Mouse (Mus musculus) thymus, postnatal 25 days (tissue): ENCODE measurements at regions not wholly inside any gene's neighbourhood (a gene's known extent, or its start where the extent isn't known, plus 50 kb on each side); places are given as distances from the start of the nearest gene placed in this dataset.

Experiments used
- DNase-seq: peaks from one replicate; pipeline ENCODE4 v3.0.0; 2022

DNA sequence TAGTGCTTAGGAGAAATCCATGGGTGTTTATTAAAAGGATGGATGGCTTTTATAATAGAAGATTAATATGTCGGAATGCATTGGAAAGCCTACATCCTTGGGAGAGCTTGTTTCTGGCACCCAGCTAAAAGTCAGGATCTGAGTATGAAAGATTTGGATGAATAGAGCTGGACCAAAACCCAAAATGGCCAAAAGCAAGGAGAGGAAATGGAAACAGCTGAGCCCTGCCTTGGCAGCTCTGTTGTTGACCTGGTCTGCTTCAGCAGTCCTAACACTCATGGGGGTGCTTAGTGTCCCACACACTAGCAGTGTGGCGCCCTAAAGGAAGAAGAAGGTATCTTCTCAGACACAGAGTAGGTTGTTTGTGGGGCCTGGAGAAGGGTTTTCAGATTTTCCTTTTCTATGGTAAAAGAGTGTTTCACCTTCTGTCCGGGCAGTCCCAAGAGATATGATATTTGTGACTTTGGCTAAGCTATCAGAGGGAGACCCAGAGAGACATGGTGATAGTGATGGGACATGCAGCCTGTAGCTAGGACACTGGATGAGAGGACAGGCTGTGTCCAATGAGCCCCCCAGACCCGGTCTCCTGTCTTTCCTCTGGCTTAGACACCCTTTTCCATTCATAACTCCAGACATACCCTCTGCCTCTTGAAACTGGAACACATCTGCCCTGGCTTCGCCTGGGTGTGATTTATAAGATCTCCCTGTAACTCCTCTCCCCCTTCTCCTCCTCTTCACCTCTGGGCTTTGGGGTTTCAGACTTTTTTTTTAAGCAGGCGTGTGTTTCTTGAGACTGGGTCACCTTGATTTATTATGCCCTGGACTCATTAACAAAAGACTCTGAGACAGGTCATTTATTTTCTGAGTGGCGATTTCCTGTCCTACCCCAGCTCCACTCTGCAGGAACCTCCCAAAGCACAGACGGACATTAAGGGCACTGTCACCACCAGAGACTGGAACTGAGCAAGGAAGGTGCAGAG is 70.9 kb upstream of the Boc start:
- no peak for DNase-seq

DNA sequence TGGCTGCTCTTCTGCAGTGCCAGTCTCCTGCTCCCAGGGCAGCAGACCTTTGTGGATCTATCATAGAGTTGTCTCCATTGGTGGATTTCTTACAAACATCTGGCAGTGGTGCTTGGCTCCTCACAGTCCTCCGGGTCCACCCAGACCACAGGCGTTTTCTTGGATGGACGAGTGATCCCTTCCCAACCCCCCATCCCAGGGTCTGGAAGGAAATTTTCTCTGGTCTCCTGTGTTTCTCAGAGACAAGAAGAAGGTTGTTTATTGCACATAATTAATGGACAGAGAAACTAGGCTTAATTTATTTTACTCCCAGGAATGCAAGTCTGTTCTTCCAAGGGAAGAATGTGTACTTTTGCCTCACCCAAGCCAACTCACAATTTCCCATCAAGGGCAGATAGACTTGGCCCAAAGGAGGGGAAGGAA is 67.2 kb upstream of the Boc start:
- no peak for DNase-seq

DNA sequence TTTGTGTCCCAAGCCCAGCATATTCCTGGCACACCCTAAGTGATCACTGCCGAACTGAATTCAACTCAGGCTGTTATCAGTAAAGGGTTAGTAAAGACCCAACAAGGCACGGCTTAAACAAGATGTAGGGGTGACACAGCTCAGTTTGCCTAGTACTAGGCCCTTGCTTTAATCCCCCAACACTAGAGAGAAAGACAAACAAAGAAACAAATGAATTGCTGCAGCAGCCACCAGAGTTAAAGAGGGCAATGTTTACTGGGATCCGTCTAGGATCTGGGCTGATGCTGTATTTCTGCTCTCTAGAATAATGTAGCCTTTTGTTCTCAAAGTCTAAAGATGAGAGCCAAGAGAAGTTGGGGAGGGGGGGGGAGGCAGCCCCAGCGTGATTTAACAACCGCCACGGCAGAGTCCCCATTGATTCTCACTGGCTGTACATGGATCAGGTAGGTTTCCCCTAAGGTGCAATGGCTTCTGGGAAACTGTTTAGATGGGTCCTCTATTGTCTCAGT is 66.5 kb upstream of the Boc start:
- DNase-seq: no peak

DNA sequence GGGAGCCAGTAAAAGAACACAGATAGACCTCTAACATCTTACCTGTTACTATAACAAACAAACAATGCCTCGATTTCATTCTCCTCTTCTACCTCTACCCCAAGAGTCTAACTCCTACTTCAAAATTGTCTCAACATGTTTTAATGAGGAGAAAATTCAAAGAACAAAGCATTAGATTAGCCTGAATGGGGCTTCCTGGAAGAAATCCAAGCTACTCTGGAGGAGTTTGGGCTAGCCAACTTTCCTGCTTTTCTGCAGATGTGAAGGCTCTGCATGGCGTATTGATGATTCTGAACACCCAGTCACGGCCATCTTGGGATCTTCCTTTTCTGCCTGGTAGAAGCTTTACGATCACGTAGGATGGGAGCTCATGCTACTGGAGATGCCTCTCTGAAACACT is 62.9 kb upstream of the Boc start:
- DNase-seq: no peak

DNA sequence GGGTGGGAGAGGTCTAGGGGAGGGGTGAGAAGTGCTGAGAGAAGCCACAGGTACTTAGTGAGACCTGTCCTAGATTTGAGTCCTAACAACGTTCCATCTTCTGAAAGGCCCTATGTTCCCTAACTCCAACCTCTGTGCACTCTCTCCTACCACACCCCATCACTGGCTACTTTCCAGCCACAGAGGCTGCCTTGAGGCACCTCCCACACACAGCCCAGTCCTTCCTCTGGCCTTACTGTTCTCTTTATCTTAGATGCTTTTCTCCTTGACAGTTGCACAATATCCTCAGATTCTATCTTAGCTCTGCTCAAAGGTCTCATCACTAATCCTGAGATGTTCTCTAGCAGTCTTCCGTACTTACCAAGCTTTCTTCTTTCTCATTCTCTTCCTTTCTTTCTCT is 61.8 kb upstream of the Boc start:
- no peak for DNase-seq

DNA sequence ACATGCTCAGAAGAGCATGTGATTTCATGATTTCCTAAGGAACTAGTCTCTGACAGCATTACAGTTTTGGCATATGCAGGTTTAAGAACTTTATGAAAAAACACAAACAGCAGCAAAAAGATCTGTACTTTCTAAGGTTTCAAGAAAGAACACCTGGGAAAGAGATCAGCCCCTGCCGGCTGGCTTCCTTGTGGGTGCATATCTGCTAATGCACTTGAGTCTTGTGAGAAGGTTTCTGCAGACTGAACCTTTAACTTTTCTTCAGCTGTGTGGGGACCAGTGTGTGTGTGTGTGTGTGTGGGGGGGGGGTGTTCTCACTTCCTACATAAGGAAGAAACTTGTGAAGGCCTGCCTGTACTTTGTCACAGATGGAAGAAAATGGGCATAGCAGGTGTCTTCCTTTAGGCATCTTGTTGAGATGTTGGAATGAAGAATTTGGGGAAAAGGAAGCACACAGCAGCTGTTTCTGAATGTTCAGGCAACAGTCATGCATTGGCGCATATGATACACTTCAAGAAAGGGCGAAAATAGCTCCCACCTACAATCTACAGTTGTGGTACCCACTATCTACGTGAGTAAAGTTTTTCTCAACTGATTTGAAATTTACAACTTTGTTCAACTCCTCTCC is 60.9 kb upstream of the Boc start:
- DNase-seq: no peak

DNA sequence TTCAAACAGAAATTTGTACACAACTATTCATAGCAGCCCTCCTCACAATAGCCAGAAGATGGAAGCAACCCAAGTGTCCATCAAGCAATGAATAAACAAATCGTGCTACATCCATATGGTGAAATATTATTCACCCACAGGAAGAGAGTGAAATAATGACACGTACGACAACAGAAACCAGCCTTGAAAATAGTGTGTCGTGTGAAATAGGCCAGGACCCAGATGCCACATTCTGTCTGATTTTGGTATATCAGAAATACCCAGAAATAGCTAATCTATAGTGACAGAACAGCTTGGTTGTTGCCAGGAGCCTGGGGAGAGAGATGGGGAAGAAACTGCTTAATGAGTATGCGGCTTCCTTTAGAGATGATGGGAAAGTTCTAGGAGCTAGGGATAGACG is 58.3 kb upstream of the Boc start:
- DNase-seq: no peak

DNA sequence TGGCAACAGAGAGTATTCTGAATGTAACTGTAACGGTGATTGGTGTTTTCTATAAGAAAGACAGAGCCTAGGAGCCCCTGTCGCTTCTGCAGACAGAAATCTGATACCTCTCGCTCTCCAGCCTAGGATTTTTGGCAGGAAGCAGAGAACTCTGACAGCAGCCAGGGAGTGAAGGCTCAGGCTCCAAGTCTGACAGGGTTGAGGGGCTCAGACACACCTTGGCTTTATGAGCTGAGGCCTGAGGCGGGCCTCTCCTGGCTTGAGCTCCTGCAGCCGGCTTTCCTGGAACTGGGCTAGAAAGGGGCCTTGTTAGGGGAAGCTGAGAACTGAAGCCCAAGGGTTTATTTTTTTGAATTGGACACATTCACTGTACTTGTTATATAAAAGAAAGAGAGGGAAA is 57.7 kb upstream of the Boc start:
- no peak for DNase-seq

DNA sequence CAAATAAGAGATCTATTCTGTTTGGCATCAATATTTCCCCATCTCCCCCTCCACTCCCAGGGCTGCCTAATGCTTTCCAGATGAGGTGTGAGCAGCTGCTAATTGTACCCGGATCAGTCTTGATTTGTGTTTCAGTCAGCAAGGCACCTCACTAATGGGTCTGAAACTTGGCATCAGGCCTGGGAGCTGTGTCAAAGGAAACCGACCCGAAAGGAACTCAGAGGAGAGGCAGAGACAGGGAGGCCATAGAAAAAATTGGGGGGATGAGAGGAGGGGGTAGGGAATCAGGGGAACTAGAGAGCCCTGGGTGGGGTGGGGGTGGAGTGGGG is 57.1 kb upstream of the Boc start:
- no peak for DNase-seq

DNA sequence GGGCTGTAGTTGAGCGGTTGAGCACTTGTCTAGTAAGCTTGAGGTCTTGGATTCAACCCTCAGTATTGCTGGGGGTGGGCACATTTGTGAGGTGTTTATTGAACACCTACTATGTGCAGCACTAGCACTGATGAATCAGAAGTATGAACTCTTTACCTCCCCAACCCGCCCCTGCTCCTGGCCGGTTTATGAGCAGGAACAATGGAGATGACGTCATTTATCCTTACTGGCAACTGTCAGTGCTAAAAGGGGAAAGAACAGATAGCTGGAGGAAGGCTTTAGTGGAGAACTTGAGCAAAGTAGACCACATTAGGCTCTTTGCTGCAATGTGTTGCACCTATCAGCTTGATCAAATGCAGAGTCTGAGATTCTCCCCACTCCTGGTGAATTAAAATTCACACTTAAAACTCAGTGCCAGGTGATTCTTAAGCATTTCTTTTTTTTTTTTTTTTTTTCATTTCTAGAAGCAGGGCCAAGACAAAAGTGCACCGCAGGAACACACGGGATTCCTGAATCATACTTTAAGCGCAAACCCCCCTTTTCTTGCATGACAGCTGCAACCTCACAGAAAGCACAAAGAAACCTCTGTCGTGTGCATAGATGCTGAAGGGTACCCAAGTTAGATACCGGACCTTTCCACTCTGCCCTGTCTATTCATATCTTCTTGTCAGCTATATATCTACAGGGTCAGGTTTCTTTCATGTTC is 56.6 kb upstream of the Boc start:
- no peak for DNase-seq

DNA sequence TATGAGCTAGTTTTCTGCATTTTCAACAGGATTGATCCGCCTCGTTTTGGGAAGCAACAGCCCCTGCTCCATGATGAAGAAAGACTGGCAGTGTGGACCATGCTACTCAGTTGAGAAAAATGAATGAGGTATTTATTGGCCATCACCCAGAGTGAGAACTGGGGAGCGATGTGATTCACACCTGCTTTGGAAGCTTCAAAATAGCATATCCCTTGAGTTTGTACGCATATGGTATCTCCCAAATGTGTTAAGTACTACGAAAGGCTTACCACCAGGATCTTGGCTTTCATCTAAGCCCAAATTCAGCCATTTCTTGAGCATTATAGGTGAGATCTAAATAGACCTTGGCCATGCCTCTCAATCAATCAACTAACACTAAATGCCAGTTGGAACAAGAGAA is 55.5 kb upstream of the Boc start:
- DNase-seq: no peak

DNA sequence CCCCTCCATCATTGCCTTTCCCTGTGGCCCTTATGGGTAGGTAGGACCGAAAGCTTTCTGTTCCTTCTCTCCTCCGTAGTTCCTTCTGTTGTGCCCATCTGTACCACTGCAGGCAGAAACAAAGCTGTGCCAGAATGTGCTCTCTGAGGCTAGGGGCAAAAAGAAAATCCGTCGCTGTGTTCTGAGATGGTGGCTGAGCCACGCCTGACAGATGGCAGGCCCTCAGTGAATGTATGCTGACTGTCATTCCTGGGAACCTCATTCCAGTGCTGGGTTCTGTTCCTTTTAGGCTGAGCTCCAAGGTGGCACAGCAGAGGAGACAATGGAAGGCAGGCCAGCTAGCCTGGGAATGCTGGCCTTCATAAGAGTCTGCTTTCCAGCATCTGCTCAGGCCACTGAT is 54.0 kb upstream of the Boc start:
- DNase-seq: no peak

DNA sequence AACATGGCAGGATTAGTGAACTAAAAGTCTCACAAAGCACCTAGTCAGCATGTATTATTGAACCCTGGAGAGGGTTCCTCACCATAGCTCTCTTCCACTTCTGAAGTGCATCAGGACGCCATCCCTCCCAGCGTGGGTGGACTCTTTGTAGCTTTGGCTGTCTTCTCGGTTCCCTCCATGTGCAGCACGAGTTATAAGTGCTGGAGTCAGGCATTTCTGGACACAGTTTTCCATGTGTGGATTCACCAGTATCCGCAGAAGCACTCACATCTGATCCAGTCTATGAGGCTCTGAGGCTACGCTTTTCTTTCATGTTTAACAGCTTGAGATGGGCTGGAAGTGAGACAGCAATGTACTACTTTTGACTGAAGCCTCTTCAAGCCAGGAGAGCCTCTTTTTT is 52.8 kb upstream of the Boc start:
- no peak for DNase-seq

DNA sequence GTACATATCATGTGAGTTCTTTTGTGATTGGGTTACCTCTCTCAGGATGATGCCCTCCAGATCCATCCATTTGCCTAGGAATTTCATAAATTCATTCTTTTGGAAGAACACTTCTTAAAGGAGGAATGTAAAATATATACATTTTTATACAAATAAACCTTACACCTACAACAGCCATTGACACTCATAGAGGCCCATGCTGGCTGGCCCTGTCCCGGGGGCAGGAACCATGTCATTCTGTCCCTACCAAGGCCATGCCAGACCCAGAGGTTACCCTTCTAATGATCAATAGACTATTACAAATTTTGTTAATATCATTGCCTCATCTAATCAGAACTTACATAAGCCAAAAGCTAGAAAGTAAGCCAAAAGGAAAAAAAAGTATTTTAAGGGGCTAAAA is 49.9 kb upstream of the Boc start:
- DNase-seq: no peak
